Mouse (Mus musculus): Measurements from ENCODE around the gene Aldoc. TPM values are rescaled to one million over a fixed set of nuclear protein-coding genes. Genes with fewer than 3 reads are reported as not detected.
A peak's percentile ranks its signal among the peaks of the same experiment; 100 is the strongest.

Aldoc gene
- total RNA-seq, 2 experiments from 2014 or later = 663 to 756 TPM

GRCm38 (mm10) chr11:78358330-78359007 is 35.7 kb downstream of the Aldoc start:
- peak in 1 of 2 experiments; percentile 45 for DNase-seq (ENCODE audit: low spot score in 2 of 2)

GRCm38 (mm10) chr11:78360125-78360788 is 37.5 kb downstream of the Aldoc start:
- peak; percentile 68 to 79 for DNase-seq (ENCODE audit: low spot score in 2 of 2)

GRCm38 (mm10) chr11:78360789-78361131 is 38.0 kb downstream of the Aldoc start:
- DNase-seq (ENCODE audit: low spot score in 2 of 2) = no peak

DNA sequence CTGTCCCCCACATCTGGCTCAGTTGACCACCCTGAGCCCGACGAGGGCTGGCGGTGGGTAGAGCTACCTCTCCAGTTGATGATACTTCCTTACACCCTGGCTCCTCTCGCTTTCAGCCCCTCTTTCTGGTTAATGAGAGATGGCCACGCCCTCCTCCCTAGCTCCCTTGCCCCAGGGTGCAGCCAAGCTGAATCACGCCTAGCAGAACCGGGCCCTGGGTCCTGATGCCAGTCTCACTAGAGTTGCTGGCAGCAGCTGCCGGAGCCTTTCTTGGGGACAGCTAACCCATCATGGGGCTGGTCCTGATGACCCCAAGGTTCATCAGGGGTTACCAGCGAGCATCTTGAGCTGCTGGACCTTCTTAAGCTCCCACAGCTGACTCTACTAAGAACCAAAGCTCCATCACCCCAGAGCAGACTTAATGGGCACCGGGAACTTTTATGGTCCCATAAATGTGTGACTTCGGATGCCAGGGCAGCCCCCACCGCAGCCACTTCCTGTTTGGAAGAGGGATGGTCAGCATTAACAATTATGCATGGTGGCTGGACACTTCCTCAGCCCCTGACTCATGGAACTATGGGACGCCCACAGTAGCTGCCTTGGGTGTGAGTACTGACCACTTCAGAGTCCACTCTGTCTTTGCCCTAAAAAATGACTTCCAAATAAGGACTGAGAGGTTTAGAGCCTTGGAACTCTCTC is 40.7 kb downstream of the Aldoc start:
- no peak for DNase-seq (ENCODE audit: low spot score in 2 of 2)

GRCm38 (mm10) chr11:78364103-78364502 is 41.3 kb downstream of the Aldoc start:
- DNase-seq (ENCODE audit: low spot score in 2 of 2) = no peak

- DNase-seq (ENCODE audit: low spot score in 2 of 2) = no peak
These were observed 44.9 kb downstream of the Aldoc start for GRCm38 (mm10) chr11:78367456-78368225.

DNA sequence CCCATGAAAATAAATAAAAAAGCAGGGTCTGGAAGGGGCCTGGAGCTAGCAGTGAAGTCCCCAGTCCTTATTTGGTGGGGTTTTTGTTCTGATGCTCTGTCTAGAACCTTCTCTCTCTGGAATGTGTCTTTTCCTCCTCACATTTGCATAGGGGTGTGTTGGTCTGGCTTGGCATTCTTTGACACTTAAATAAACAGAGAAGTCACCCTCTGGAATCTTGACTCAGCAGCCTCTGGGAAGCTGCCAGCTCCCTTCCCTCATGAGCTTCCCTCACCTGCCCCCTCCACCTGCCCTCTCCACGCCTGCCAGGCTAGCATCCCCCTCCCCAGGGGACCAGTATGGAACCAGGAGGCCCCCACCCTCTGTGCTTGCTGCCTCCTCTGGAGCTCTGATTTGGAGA is 47.6 kb downstream of the Aldoc start:
- DNase-seq (ENCODE audit: low spot score in 2 of 2) = no peak

- DNase-seq (ENCODE audit: low spot score in 2 of 2) = no peak
These were observed 48.9 kb downstream of the Aldoc start for GRCm38 (mm10) chr11:78371711-78372110.

DNA sequence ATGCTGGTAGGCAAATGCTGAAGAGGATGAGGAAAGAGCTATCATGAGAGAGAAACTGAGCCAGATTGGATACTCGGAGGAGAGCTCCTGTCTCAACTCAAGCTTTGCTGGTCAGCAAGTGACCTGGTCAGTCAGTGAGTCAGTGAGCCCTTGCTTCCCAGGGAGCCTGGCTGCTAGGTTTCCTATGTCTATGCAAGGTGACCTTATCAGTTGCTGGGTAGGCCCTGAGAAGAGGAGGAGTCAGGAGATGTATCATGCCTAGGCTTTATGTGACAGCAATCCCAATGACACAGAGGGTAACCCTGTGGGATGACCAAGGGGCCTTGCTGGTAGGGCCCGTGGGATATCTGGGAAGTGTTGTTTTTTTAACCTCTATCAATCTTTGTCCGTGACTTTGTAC is 49.4 kb downstream of the Aldoc start:
- DNase-seq (ENCODE audit: low spot score in 2 of 2) = no peak

DNA sequence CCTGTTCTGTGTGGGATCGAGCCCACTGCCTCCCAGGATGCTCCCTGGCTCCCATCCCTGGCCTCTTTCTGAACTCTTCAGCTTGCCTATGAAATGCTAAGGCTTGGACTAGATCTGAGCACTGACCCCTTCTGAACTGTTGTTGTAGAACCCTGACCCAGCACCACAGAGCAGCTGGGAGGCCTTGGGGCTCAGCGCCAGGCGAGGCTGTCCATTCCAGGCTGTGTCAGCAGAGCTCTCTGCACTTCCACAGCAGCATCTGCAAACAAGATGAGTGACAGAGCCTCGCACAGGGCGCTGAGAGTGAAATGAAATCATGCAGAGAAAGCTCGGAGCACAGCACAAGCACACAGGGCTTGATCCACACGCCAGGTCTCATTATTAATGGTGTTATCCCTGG is 49.8 kb downstream of the Aldoc start:
- no peak for DNase-seq (ENCODE audit: low spot score in 2 of 2)

GRCm38 (mm10) chr11:78374147-78374546 is 51.4 kb downstream of the Aldoc start:
- DNase-seq (ENCODE audit: low spot score in 2 of 2) = no peak

Other genes starting within 250 kb of the Aldoc start
- 10 to 100 TPM; 19.7 to 20.8 TPM for gene Eral1, start 242.6 kb upstream of the Aldoc start, total RNA-seq (2021)
- gene Fam222b, start 228.3 kb upstream of the Aldoc start, total RNA-seq (2021) = 10 to 100 TPM; 26.7 to 30.7 TPM
- 10 to 100 TPM; 33.8 to 34.9 TPM for gene Traf4, start 157.4 kb upstream of the Aldoc start, total RNA-seq (2021)
- gene Nek8, start 146.3 kb upstream of the Aldoc start, total RNA-seq (2021) = 1 to 10 TPM; 4.2 to 4.7 TPM
- gene Tlcd1, start 146.3 kb upstream of the Aldoc start, total RNA-seq (2021) = 10 to 100 TPM; 33.0 to 37.0 TPM
- gene Rpl23a, start 139.4 kb upstream of the Aldoc start, total RNA-seq (2021) = 100 to 1,000 TPM; 674 to 733 TPM
- 10 to 100 TPM; 34.1 to 40.0 TPM for gene Rab34, start 134.5 kb upstream of the Aldoc start, total RNA-seq (2021)
- 1 to 10 TPM; 6.7 to 6.9 TPM for gene Proca1, start 129.6 kb upstream of the Aldoc start, total RNA-seq (2021)
- gene Sdf2, start 77.2 kb upstream of the Aldoc start, total RNA-seq (2021) = 10 to 100 TPM; 64.4 to 66.4 TPM
- 100 to 1,000 TPM; 102 to 112 TPM for gene Supt6, start 77.0 kb upstream of the Aldoc start, total RNA-seq (2021)
- 100 to 1,000 TPM; 210 TPM for gene 2610507B11Rik, start 61.2 kb upstream of the Aldoc start, total RNA-seq (2021)
- 1 to 10 TPM; 1.4 to 2.6 TPM for gene BC030499, start 32.1 kb upstream of the Aldoc start, total RNA-seq (2021)
- gene Spag5, start 21.4 kb upstream of the Aldoc start, total RNA-seq (2021) = 1 to 10 TPM; 5.0 to 6.6 TPM
- 10 to 100 TPM; 70.8 to 76.7 TPM for gene Pigs, start 5.4 kb downstream of the Aldoc start, total RNA-seq (2021)
- gene Unc119, start 20.5 kb downstream of the Aldoc start, total RNA-seq (2021) = 10 to 100 TPM; 27.6 to 32.2 TPM
- gene Foxn1, start 63.6 kb downstream of the Aldoc start, total RNA-seq (2021) = not detected
- not detected for gene Slc13a2, start 99.2 kb downstream of the Aldoc start, total RNA-seq (2021)
- 1 to 10 TPM; 9.6 to 9.8 TPM for gene Slc46a1, start 142.7 kb downstream of the Aldoc start, total RNA-seq (2021)
- gene Sarm1, start 174.8 kb downstream of the Aldoc start, total RNA-seq (2021) = 10 to 100 TPM; 51.0 to 53.2 TPM
- 10 to 100 TPM; 65.7 to 71.5 TPM for gene Vtn, start 176.1 kb downstream of the Aldoc start, total RNA-seq (2021)
- gene Sebox, start 180.5 kb downstream of the Aldoc start, total RNA-seq (2021) = 1 to 10 TPM; 3.9 to 4.5 TPM
- gene Tmem199, start 189.2 kb downstream of the Aldoc start, total RNA-seq (2021) = 10 to 100 TPM; 36.0 to 40.7 TPM
- gene Poldip2, start 189.2 kb downstream of the Aldoc start, total RNA-seq (2021) = 100 to 1,000 TPM; 118 to 120 TPM
- 10 to 100 TPM; 38.1 to 40.9 TPM for gene Tnfaip1, start 213.4 kb downstream of the Aldoc start, total RNA-seq (2021)
- 10 to 100 TPM; 73.7 to 79.8 TPM for gene Ift20, start 213.4 kb downstream of the Aldoc start, total RNA-seq (2021)
- gene Tmem97, start 227.8 kb downstream of the Aldoc start, total RNA-seq (2021) = 10 to 100 TPM; 13.3 to 19.0 TPM